Mouse (Mus musculus) cerebellum, postnatal 25 days (tissue): ENCODE data around the gene I0C0044D17Rik.

ENCODE experiments used
- DNase-seq, 2 experiments: peaks; one replicate each; pipeline ENCODE4 v3.0.0; 2021; ENCODE audit warnings: mixed read lengths in 2 of 2

I0C0044D17Rik gene

GRCm38 (mm10) chr4:98776721-98777427 lies 46.8 kb downstream of the I0C0044D17Rik start:
- DNase-seq = no peak

GRCm38 (mm10) chr4:98773785-98774184 lies 49.9 kb downstream of the I0C0044D17Rik start:
- no peak for DNase-seq
